Mouse (Mus musculus): Measurements from ENCODE around the gene Scyl3.

Gene Scyl3

DNA sequence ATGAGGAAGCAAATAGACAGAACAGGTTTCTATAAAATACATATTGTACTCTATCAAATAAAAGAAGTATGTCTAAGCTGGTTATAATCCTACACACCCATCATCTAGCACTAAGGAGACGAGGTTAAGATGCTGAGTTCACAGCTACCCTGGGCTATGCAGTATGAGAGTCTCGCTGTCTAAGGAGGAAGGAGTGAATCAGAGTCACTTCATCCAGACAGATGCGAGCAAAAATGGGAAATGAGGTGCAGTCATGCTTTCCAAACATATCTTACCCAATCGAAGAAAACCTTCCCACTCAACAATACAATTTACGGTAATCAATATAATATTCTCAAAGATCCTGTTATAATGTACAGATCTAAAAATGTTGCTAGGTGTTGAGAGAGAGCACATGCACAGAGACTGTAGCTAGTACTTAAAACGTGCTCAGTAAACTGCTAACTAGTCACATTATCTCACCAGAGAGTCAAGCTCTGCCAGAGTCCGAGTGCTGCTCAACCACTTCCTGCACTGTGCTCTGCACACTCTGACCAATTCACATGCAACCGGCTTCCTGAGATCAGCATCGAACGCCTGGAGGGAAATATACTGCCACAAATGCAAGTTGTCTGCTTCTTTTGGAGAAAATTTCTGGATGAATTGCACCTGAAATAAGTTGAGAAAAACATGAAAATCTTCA, 35.2 kb downstream of the Scyl3 start:
- no peak for DNase-seq

DNA sequence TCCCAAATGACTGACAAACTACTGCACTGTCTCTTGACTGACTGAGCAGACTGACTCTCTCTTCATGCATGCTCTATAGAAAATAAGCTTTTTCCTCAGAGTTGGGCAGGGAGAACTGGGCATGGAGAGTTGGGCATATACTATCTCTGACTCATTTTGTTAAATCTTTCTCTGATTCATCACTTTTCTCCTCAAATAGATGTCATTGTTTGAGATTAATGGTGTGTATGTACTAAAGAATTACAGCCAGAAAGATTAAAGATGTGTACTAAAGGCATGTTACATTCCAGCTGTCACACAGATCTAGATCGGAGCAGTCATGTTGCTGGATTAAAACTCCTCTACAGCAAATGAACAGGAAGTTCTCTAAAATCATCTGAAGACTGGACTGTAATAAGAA, 45.6 kb downstream of the Scyl3 start:
- DNase-seq, result no peak

DNA sequence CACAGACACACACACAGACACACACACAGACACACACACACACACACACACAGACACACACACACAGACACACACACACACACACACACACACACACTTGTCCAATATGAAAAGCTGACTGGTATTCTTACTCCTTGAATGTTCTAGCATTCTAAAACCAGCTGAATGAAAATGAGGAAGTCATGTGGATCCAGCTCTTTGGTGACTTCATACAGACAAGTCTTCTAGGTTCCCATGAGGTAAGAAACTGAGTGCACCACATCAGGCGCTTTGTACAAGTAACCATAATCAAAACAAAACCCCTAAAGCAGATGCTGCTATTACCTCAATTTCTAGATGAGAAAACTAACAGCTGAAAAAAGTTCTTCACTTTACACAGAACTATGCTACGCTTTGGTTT, 46.2 kb downstream of the Scyl3 start:
- no peak for DNase-seq

DNA sequence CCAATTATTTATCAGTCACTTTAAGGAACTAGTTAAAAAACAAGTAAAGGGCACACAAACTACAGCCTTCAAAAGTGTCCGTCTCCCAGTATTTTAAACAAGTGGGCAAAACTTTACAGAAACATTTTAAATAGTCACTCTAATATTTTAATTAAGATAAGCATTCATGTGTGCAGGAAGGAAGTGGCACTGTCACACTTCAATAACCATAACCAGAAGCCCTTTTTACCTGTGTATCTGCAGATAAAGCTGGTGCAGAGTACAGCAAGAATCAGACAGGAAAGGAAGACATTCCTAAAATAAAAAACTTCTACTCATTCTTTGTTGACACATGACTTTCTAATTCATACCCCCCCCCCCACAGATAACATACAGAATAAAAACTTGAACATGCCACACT, 47.6 kb downstream of the Scyl3 start:
- no peak for DNase-seq

DNA sequence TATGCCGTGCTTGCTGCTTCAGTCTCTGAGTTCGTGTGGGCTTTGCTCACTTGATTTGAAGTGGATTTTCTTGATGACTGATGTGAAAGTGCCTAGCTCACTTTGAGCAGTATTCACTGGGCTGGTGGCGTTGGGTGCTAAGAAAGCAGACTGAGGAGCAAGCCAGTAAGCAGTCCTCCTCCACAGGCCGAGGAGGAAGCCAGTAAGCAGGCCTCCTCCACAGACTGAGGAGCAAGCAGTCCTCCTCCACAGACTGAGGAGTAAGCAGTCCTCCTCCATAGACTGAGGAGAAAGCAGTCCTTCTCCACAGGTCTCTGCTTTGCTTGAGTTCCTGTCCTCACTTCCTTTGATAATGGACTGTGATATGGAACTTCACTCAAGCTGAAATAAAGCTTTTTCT, 63.5 kb downstream of the Scyl3 start:
- no peak for DNase-seq

DNA sequence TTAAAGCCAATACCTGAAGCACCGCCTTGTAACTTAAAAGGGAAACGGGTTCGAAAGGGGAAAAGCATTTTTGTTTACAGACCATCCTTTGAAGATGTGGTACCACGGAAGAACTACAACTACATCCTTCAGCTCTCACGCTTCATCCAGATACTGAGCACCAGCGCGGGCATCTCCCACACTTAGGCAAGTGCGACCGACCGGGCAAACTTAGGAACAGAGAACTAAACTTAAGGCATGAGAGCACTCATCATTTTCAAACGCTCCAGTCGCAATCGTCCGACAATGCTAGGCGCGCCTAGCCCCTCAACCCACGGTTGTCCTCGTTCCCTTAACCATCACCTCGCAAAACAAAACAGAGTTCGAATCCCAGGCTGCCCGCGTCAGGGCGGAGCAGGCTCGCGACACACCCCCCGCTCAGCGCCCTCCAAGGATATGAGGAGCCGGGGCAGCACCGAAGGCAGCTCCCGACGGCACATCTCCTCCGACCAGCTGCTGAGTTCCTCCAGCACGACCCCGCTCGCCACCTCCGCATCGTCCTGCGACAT, 65.3 kb downstream of the Scyl3 start:
- DNase-seq, result no peak

DNA sequence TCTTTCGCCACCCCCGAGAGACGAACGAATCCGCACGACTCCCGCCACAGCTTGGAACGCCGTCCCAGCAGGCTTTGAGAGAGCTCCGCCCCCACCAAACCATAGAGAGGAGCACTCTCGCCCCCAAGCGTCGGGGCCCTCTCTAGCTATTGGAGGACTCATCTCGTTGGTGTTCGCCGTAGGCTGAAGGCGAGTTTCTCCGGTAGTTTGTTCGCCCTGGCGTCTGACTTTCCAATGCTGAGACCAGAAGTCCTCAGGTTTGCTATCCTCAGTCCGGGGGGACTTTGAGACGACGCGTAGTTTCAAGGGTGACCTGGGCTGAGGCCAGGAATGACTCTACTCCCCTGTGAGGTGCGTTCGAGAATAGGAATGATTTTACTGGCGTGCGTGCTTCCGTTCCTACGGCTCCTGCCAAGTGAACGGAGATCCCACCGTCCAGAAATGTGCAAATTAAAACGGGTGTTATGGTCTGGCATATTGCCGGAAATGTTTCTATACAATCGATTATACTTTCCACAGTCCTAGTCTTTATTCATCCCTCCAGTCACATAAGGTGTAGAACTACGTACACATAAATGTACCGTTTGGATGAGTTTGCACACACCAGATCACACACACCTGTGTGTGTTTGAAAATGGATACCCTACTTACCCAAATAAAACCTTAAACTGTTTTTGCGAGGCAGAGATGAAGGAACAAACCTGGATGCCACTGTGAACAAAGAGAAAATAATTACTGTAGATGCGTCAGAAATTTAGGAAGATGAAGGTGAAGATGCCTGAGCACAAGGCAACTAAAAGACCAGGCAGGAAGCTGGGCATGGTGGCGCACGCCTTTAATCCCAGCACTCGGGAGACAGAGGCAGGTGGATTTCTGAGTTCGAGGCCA, 66.1 kb downstream of the Scyl3 start, which contains the start of the genes BC055324 and Mettl18:
TSS of gene BC055324 (minus strand) at position 76 of the 888 bp plus-strand sequence.
TSS of gene Mettl18 (plus strand) at position 169 of the 888 bp plus-strand sequence.
- DNase-seq, result peak; percentile 88

DNA sequence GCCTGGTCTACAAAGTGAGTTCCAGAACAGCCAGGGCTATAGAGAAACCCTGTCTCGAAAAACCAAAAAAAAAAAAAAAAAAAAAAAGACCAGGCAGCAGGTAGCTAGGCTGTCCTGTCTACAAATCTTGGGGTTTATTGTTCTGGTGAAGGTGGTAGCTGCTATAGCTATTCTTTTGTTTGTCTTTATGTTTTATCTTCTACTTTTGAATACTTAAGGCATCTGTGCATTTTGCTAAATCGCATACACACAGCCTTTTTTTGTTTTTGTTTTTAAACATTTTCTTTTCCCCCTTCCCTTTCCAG, 66.7 kb downstream of the Scyl3 start:
- DNase-seq, result no peak

DNA sequence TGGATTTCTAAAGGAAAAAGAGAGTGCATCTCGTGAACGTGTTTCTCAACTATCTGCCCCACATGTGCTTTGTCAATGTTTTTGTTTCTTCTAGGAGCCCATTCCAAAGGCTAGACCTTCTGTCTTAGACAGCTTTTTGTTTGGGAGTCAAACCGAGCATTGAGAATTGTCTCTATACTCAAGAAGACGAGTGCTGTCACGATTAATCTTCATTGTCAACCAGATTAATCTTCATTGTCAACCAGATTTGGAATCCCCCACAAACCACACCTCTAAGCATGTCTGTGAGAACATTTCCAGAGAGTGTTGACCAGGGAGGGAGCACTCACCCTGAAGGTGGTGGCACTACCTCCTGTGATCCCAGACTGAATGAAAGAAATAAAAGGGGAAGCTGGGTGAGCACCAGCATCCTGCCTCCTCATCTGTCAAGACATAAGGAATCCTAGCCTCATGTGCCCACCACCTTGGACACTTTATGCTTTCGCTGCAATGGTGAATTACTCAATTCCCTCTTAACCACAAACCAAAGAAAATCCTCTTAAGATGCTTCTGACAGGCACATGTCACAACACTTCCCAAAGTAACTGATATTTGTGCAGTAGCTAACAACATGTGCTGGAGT, 73.0 kb downstream of the Scyl3 start:
- DNase-seq, result no peak

DNA sequence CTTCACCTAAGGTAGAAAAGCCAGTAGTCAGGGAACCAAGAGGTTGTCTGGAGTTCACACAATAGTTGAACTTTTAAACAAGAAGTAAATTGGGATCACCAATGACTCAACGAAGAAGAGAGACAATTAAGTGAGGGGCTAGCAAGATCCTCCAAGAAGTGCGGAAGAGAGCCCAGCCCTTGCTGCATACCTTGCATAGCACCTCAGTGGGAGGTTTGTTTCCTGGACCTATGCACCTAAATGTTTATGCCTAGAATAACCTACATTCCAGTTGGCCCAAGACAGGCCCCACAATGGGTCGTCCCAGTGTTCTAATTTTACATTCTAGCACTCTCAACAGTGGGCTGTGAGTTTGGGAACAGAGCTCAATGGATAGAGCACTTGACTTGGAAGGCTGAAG, 75.4 kb downstream of the Scyl3 start:
- DNase-seq, result no peak
